Mouse (Mus musculus) midbrain, embryonic 10.5 days (tissue): ENCODE results near the gene Fgf11. TPM values are rescaled to one million over a fixed set of nuclear protein-coding genes. Genes with fewer than 3 reads are reported as not detected.

Experiments
- DNase-seq: peaks from one replicate; pipeline ENCODE4 v3.0.0-alpha.2; 2017; ENCODE audit warnings: low spot score
- H3K27ac ChIP-seq: fragments of 300-500 bp; sonication (generic); replicated peaks from 2 replicates; pipeline ENCODE4 v1.5.1; 2016; ENCODE audit warnings: mild to moderate bottlenecking
- H3K27me3 ChIP-seq: fragments of 300-500 bp; sonication (generic); 2 replicates; pipeline ENCODE4 v1.6.1; 2016; ENCODE audit warnings: low read depth, mild to moderate bottlenecking; ENCODE audit not compliant: poor library complexity, severe bottlenecking
- H3K36me3 ChIP-seq: fragments of 300-500 bp; sonication (generic); 2 replicates; pipeline ENCODE4 v1.6.1; 2016; ENCODE audit warnings: mild to moderate bottlenecking, moderate library complexity
- H3K4me1 ChIP-seq: fragments of 300-500 bp; sonication (generic); 2 replicates; pipeline ENCODE4 v1.6.1; 2016
- H3K4me3 ChIP-seq: fragments of 300-500 bp; sonication (generic); 2 replicates; pipeline ENCODE4 v1.5.1; 2016; ENCODE audit warnings: mild to moderate bottlenecking, moderate library complexity
- H3K9me3 ChIP-seq: fragments of 300-500 bp; sonication (generic); replicated peaks from 2 replicates; pipeline ENCODE4 v1.6.1; 2016; ENCODE audit warnings: mild to moderate bottlenecking
- WGBS: fragments of 180-500 bp; shearing (Covaris S2); methylation state at CpG from one replicate; pipeline ENCODE4 v1.1.7; 2016; 5-methylcytosine and 5-hydroxymethylcytosine counted together
- polyA plus RNA-seq: library from polyadenylated mRNA; unstranded; fragments of >200 nt; fragmentation: Nextera tagmentation; extraction: Ambion mirVana; gene quantifications from 2 replicates; pipeline ENCODE4 v1.2.1, GENCODE M21; 2016

Gene Fgf11
- polyA plus RNA-seq, 1 experiment from 2014 or later: 1.0 TPM

DNA sequence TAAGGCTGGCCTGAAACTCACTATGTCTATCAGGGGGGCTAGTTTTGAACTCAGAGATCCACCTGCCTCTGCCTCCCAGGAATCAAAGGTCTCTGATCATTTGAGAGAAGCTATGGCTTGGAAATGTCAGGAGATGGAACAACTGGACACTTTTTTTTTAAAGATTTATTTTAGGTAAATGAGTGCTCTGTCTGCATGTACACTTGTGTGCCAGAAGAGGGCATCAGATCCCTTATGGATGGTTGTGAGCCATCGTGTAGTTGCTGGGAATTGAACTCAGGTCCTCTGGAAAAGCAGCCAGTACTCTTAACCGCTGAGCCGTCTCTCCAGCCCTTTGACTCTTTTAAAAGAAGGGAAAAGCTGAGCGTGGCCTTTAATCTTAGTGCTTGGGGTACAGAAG lies 4.7 kb upstream of the Fgf11 start:
- Histone ChIP-seq H3K4me3 (no peak overlapping the region), H3K27ac (no peak overlapping the region), H3K4me1 (peaks cover 42% of the 10 kb centered on the region), H3K27me3 (peaks cover 62% of the 10 kb centered on the region), H3K9me3 (peaks cover 5% of the 10 kb centered on the region; the same call in 1 of the 2 replicates), H3K36me3 (no peaks in the 10 kb centered on the region)
- 86% methylated on average over 4 of the region's 4 CpGs for WGBS
- no peak for DNase-seq

DNA sequence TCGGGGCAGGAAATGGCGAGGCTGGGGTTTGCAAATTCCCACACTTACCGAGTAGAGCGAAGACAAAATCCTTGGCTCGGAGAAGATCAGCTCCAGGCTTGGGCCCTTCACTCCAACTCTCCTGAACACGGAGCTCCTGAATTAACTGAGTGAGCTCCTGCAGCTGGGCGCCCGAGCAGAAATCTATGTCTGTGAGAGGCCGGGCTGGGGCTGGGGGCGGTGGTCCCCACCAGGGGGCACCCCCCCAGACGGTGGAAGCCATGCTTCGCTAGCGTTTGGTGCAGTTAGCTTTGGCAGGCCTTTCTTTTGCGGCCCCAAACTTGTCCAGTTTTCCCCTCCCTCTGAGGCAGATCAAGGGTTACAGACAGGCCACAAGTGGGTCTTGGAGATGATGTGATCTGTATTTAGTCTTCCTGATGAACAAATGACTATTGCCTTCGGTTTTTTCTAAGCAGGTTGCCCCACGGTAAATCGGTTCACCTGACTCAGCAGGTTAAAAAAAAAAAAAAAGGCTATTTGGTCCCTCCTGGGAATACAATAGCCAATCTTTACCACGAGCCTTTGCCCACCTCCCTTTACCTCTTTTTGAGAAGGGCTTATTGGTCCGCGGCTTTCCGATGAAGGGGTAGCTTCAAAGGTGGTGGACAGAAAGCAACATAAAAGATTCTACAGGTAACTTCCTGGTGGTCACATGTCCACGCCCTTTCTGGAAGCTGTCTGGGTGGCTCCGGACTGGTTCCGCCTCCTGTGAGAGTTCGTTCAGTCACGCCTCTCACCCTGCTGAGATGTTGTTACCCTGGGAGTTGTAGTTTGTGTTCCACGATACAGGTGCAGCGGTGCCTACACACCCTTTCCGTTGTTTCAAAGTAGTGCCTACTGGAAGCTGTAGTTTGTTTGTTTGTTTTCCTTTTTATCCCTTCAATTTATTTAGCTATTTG lies 3.6 kb upstream of the Fgf11 start, which contains the start of gene Tmem102:
Gene Tmem102, minus strand, starts transcription at position 653 of the 938 bp plus-strand sequence.
- peaks cover 54% of the 10 kb centered on the region for H3K4me1 ChIP-seq
- no peaks in the 10 kb centered on the region for H3K36me3 ChIP-seq
- H3K9me3 ChIP-seq: peaks cover 5% of the 10 kb centered on the region; the same call in 1 of the 2 replicates
- WGBS: 6% methylated on average over 29 of the region's 29 CpGs
- no peak within 1 kb of the TSS for H3K27ac ChIP-seq
- peak within 1 kb of the TSS; percentile 66 for H3K4me3 ChIP-seq
- DNase-seq: peak; percentile 20
- peaks cover 73% of the 10 kb centered on the region for H3K27me3 ChIP-seq

DNA sequence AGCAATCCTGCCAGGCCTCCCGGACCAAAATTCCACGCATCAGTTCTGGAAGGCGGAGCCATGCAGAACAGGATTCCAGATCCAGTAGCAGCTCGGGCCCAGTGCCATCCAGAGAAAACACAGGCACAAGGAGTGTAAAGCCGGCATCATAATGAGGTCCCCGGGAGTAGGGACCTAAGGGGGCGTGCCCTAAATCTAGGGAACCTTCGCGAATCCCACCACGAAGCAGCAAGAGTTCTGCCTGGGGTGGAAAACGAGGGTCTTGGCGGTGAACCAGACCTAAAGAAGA lies 2.9 kb upstream of the Fgf11 start:
- Histone ChIP-seq H3K27ac (no peak overlapping the region), H3K27me3 (peaks cover 80% of the 10 kb centered on the region), H3K36me3 (no peaks in the 10 kb centered on the region), H3K4me3 (peak overlapping the region; percentile 66), H3K9me3 (peaks cover 5% of the 10 kb centered on the region; the same call in 1 of the 2 replicates), H3K4me1 (peaks cover 60% of the 10 kb centered on the region)
- WGBS: 5% methylated on average over 12 of the region's 12 CpGs
- DNase-seq: no peak

DNA sequence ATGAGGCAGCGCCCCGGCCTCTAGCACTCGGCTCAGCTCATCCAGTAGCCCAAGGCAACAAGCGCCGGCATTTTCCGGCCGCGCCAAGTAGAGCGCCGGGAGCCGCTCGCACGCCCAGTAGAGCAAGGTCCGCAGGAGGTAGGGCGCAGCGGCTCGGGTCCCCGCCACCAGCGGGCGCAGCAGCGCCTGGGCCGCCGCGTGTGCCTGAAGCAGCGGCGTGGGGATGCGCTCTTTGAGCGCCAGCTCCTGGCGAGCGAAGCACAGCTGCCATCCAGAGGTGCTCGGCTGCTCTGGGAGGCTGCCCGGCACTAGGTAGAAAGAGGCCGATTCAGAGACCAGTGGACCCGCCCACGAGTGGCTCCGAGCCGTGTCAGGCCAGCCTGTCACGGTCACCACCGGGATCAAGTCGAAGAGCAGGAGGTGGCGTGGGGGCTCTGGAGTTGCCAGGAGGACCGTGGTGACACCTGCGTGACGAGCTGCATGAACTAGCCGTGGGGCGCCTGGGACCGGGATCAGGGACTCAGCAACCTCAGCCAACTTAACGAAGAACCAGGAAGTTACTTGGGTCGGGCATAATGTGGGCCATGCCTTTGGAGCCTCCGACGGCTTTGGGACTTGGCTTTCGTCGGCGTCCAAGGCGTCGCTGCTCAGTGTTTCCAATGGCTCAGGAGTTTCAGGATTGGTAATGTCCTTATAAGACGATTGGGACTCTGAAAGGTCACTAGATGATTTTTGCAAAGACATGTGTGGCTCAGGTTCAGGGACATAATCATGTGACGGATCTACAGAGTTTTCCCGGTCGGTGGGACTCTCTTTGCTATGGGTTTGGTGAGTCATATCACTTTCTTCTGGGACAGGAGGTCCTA lies 2.4 kb upstream of the Fgf11 start:
- peaks cover 85% of the 10 kb centered on the region for H3K27me3 ChIP-seq
- no peaks in the 10 kb centered on the region for H3K36me3 ChIP-seq
- H3K27ac ChIP-seq: peak overlapping the region; percentile 58
- peaks cover 5% of the 10 kb centered on the region; the same call in 1 of the 2 replicates for H3K9me3 ChIP-seq
- H3K4me3 ChIP-seq: peak overlapping the region; percentile 66
- 1% methylated on average over 60 of the region's 60 CpGs for WGBS
- peaks cover 66% of the 10 kb centered on the region for H3K4me1 ChIP-seq
- DNase-seq: peak; percentile 78

DNA sequence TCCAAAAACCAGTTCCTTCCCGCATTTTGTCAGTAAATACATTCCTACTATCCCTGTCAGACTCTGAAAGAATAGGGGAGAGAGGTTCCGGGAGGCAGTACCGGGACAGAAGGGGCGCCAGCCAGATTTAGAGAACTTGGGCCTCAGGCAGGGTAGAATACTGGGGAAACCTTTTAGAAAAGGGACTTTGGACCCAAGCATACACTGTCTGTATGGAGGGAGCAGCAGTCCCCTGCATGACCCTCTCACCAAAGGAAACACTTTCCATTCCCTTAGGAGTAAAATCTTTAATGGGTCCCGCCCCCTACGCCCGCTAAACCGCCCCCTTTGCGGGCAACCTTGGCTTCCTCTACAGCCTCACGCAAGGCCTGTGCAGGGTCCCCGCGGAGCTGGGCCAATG lies 1.7 kb upstream of the Fgf11 start:
- no peak for DNase-seq
- H3K9me3 ChIP-seq: peaks cover 5% of the 10 kb centered on the region; the same call in 1 of the 2 replicates
- WGBS: under 1% methylated on average over 12 of the region's 12 CpGs
- peak overlapping the region; percentile 58 for H3K27ac ChIP-seq
- peaks cover 73% of the 10 kb centered on the region for H3K4me1 ChIP-seq
- H3K4me3 ChIP-seq: peak overlapping the region; percentile 66
- H3K36me3 ChIP-seq: no peaks in the 10 kb centered on the region
- H3K27me3 ChIP-seq: peaks cover 92% of the 10 kb centered on the region

DNA sequence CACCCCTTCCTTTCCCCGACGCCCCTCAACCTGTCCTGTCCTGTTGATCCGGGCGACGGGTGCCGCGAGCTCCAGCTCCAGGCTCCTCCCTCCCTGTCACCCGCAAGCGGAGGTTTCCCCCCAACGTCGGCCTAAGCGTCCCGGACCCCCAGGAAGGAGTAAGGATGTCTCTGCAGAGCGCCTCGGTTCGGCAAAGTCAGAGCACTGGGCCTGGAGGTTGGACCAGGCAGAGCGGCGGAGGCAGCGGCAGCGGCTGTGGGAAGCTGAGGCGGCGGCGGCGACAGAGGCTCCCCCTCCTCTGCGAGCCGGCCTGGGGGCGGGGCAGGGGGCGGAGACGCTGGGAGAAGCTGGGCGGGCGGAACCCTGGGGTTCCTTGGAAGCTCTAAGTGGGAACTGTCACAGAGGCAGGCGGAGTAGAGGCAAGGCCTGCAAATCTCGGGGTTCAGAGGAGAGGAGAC lies 1.0 kb upstream of the Fgf11 start:
- peaks cover 5% of the 10 kb centered on the region; the same call in 1 of the 2 replicates for H3K9me3 ChIP-seq
- peak overlapping the region; percentile 66 for H3K4me3 ChIP-seq
- H3K27me3 ChIP-seq: peaks cover 99% of the 10 kb centered on the region
- peak overlapping the region; percentile 68 for H3K27ac ChIP-seq
- DNase-seq: peak; percentile 83
- H3K36me3 ChIP-seq: no peaks in the 10 kb centered on the region
- WGBS: under 1% methylated on average over 33 of the region's 33 CpGs
- H3K4me1 ChIP-seq: peaks cover 77% of the 10 kb centered on the region

DNA sequence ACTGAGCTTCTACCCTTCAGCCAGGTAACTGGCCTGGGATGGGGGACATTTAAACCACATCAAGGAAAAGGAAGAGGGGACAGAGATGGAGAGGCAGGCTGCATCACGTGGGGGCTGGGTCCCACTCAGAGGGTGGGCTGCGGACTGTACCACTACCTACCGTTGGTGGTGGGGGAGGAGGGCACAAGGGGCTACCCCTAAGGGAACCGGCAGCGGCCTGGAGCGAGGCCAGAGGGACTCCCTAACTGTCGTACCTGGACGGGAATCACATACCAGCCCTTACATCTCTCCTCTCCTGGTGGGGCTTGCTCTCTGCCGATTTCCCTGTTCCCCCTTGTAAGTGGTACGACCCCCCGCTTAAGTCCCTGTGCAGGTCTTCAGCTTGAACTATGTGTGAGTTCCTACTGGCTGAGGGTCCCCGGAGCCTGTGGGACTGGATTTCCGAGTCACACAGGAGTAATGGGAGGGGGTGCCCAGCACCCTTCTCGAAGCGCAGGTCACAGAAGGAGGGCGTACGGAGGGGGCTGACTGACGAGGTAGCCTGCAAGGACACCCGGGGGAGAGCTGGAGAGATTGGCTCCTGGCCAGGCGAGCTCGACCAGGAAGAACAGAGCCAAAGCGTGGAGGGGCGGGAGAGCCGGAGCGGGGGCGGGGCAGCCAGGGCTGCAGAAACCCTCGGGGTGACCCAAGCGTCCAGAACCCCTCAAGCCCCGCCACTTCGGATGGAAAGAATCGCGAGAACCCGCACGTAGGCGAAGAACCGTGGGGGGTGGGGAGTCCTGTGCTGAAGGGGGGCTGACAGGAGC lies 1.1 kb downstream of the Fgf11 start:
- 1% methylated on average over 36 of the region's 36 CpGs for WGBS
- H3K4me1 ChIP-seq: peaks cover 82% of the 10 kb centered on the region
- no peaks in the 10 kb centered on the region for H3K36me3 ChIP-seq
- no peaks in the 10 kb centered on the region for H3K9me3 ChIP-seq
- peaks cover 100% of the 10 kb centered on the region for H3K27me3 ChIP-seq
- DNase-seq: peak; percentile 89
- H3K27ac ChIP-seq: peak overlapping the region; percentile 95
- H3K4me3 ChIP-seq: peak overlapping the region; percentile 66

DNA sequence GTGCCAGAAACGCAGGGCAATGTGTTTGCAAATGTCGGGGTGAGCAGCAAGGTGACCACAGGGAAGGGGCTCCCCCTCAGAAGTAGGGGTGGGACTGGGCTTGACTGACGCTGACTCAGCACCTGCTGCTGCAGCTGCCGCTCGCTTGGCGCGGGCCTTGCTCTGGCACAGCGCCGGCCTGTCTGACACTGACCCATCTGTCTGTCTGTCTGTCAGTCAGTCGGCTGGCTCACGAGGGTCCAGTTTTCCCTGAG lies 1.6 kb downstream of the Fgf11 start:
- no peaks in the 10 kb centered on the region for H3K36me3 ChIP-seq
- peak overlapping the region; percentile 66 for H3K4me3 ChIP-seq
- no peaks in the 10 kb centered on the region for H3K9me3 ChIP-seq
- H3K27me3 ChIP-seq: peaks cover 96% of the 10 kb centered on the region
- peaks cover 82% of the 10 kb centered on the region for H3K4me1 ChIP-seq
- H3K27ac ChIP-seq: peak overlapping the region; percentile 95
- no peak for DNase-seq
- whole genome bisulfite sequencing: under 1% methylated on average over 11 of the region's 11 CpGs

DNA sequence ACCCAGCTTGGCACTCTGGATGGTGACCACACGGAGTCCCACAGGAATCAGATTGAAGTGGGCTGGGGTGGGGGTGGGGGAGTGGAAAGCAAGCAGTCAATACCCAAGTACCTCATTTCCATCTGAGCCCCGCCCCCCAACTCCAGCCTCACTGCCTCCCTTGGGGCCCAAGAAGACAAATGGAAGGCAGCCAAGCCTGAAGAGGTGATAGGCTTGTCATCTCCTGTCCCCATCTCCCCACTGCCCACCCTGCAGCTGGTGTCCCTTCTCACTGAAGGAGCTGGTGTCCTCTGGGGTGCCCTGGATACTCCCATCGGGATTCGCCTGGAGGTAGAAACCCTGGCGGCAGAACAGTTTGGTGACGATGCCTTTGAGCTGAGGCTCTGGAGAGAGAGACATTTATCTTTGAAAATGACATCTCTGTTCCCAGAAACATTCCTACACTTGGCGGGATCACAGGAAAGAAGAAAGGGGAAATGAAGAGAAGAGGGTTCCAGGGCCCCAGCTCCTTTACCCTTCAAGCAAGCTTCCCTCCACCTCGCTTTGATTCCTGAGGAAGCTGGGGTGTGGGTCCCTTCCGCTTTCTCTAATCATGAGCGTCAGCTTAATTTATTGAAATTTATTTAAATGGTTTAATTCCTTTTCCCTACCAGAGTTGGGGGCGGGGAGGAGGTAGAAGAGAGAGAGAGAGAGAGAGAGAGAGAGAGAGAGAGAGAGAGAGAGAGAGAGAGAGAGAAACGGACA lies 2.1 kb downstream of the Fgf11 start:
- peaks cover 92% of the 10 kb centered on the region for H3K27me3 ChIP-seq
- H3K36me3 ChIP-seq: no peaks in the 10 kb centered on the region
- 27% methylated on average over 12 of the region's 12 CpGs for WGBS
- peak overlapping the region; percentile 95 for H3K27ac ChIP-seq
- peak overlapping the region; percentile 66 for H3K4me3 ChIP-seq
- no peaks in the 10 kb centered on the region for H3K9me3 ChIP-seq
- peak; percentile 56 for DNase-seq
- H3K4me1 ChIP-seq: peaks cover 79% of the 10 kb centered on the region

DNA sequence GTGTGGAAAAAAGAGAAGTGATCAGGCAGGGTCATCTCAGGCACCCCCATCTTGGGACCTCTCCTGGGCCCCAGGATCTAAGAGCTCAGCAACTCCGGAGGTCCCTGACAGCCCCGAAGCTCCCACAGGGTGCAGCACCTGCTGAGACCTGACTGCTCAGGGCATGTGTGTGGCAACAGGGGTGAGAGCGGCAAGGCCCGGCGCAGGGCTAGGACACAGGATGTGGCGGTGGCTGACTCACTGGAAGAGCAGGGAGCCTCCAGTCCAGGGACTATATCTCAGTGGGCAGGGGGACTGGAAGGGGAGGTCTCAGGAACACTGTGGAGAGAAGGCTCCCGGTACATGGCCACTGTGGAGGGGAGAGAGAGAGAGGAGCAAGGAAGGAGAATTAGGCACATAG lies 3.7 kb downstream of the Fgf11 start:
- Histone ChIP-seq H3K4me1 (peaks cover 70% of the 10 kb centered on the region), H3K4me3 (peak overlapping the region; percentile 12; the same call in 1 of the 2 replicates), H3K27ac (0 out of 2 replicates have a peak overlapping the region, but pooled peaks have one; percentile 14), H3K27me3 (peaks cover 92% of the 10 kb centered on the region), H3K36me3 (no peaks in the 10 kb centered on the region), H3K9me3 (no peaks in the 10 kb centered on the region)
- WGBS: 77% methylated on average over 7 of the region's 7 CpGs
- DNase-seq: no peak

DNA sequence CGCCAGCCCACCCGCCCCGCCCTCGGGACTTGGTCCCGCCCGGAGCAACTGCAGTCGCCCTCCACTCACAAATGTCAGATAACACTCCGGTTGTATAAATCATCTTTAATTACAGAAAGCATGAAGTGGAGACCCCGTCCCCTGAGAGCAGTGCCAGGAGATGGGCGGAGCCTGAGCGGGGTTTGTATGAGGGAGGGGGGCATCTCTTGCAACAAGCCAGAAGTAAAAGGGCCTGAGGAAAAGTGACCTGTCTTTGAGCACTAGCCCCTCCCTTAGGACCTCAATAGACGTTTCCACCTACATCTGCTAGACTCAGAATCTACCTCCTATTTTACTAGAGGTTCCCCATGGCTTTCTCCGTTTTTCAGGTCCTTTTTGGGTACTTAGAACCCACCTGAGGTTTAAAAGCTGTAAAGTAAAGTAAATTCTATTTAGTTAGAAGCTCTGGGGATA lies 5.6 kb downstream of the Fgf11 start:
- Histone ChIP-seq H3K4me3 (peak overlapping the region; percentile 64), H3K27me3 (peaks cover 80% of the 10 kb centered on the region), H3K9me3 (no peaks in the 10 kb centered on the region), H3K36me3 (no peaks in the 10 kb centered on the region), H3K27ac (peak overlapping the region; percentile 80), H3K4me1 (peaks cover 51% of the 10 kb centered on the region)
- no peak for DNase-seq
- 4% methylated on average over 13 of the region's 13 CpGs for WGBS
